In genomic region chr8:4186151-4186550, GRCm38 (mm10) we compare ENCODE assay signal across 26 mouse cellular contexts. TPM values are rescaled to one million over a fixed set of nuclear protein-coding genes. Genes with fewer than 3 reads are reported as not detected.
DNase-seq lines count a peak whose midpoint lies in the region; ATAC-seq and TF ChIP-seq lines count a peak whose summit lies in the region.
"Had no signal": no experiment of that assay in that cellular context is flagged by ENCODE, and none has a peak within 500 bp of the region (broad histone marks: within the 10 kb centered on the region; RNA-seq: fewer than 3 reads in every experiment).

No protein-coding gene starts in this region.

- H3K4me3 ChIP-seq in liver, embryonic 12.5 days: no peak overlapping the region
- no peak overlapping the region for H3K4me3 ChIP-seq in liver, embryonic 15.5 days (replicated peaks)
- H3K4me3 ChIP-seq in liver, postnatal 0 days (ENCODE audit: low read depth, low read length): no peak overlapping the region
- H3K4me3 ChIP-seq: embryonic facial prominence, embryonic 10.5 days; embryonic facial prominence, embryonic 12.5 days; forebrain, embryonic 13.5 days had no signal

- H3K9me3 ChIP-seq in liver, embryonic 12.5 days (replicated peaks): no peaks in the 10 kb centered on the region
- H3K9me3 ChIP-seq in liver, embryonic 15.5 days (replicated peaks): no peaks in the 10 kb centered on the region
- H3K9me3 ChIP-seq in liver, postnatal 0 days (ENCODE audit: low read length): no peaks in the 10 kb centered on the region
- H3K9me3 ChIP-seq: embryonic facial prominence, embryonic 10.5 days; embryonic facial prominence, embryonic 12.5 days; forebrain, embryonic 13.5 days had no signal

- no peak for TF ChIP-seq CTCF in liver, postnatal 0 days (IDR thresholded peaks at IDR 0.05; ENCODE audit: low read depth)

- H3K4me2 ChIP-seq in liver, embryonic 12.5 days: no peak overlapping the region
- no peak overlapping the region for H3K4me2 ChIP-seq in liver, embryonic 15.5 days
- H3K4me2 ChIP-seq in liver, postnatal 0 days (ENCODE audit: low read depth, low read length): no peak overlapping the region
- H3K4me2 ChIP-seq: embryonic facial prominence, embryonic 12.5 days; forebrain, embryonic 13.5 days had no signal

- peak; percentile 9; the same call in 1 of the 2 replicates for TF ChIP-seq EP300 in liver, postnatal 0 days (IDR thresholded peaks at IDR 0.05; ENCODE audit: low read depth)

- H3K36me3 ChIP-seq in liver, embryonic 12.5 days: peaks cover 8% of the 10 kb centered on the region; the same call in 1 of the 2 replicates
- H3K36me3 ChIP-seq in liver, embryonic 15.5 days (replicated peaks): 0 out of 2 replicates have a peak, but pooled peaks cover 3% of the 10 kb centered on the region
- 0 out of 2 replicates have a peak, but pooled peaks cover 3% of the 10 kb centered on the region for H3K36me3 ChIP-seq in liver, postnatal 0 days (replicated peaks; ENCODE audit: insufficient read depth, low read length)

- H3K4me1 ChIP-seq in liver, embryonic 12.5 days: peaks cover 26% of the 10 kb centered on the region
- peaks cover 40% of the 10 kb centered on the region for H3K4me1 ChIP-seq in liver, embryonic 15.5 days (replicated peaks)
- peaks cover 16% of the 10 kb centered on the region for H3K4me1 ChIP-seq in liver, postnatal 0 days (ENCODE audit: insufficient read depth)
- H3K4me1 ChIP-seq: embryonic facial prominence, embryonic 10.5 days; embryonic facial prominence, embryonic 12.5 days; forebrain, embryonic 13.5 days had no signal

- ATAC-seq in liver, embryonic 12.5 days: no peak
- ATAC-seq in liver, embryonic 15.5 days (ENCODE audit: insufficient read depth): peak; percentile 36
- ATAC-seq in liver, postnatal 0 days: peak; percentile 83
- ATAC-seq: forebrain, embryonic 13.5 days; forebrain, embryonic 16.5 days had no signal

- peak; percentile 29 for DNase-seq in testis, postnatal 14 days (ENCODE audit: low spot score)
- DNase-seq in testis, postnatal 10 days (ENCODE audit: low spot score): no peak
- no peak for DNase-seq in liver, postnatal 0 days
- no peak for DNase-seq in thymus, postnatal 4 days
- DNase-seq in ovary, postnatal 36 days (ENCODE audit: low spot score): no peak
- DNase-seq in cerebellum, postnatal 4 days (ENCODE audit: low spot score in 2 of 2): no peak
- DNase-seq: adrenal gland, adult 2 months; adrenal gland, postnatal 10 days; adrenal gland, postnatal 25 days; cerebellum, adult 11 months; cerebellum, adult 18-20 months; cerebellum, adult 8-10 months; cerebellum, adult 9-11 months; cerebellum, postnatal 14 days; cerebellum, postnatal 36 days had no signal

- H3K27me3 ChIP-seq in liver, embryonic 12.5 days (replicated peaks): no peaks in the 10 kb centered on the region
- H3K27me3 ChIP-seq in liver, embryonic 15.5 days: no peaks in the 10 kb centered on the region
- H3K27me3 ChIP-seq in liver, postnatal 0 days (ENCODE audit: insufficient read depth, low read length): no peaks in the 10 kb centered on the region
- H3K27me3 ChIP-seq: embryonic facial prominence, embryonic 12.5 days; forebrain, embryonic 13.5 days had no signal

- peak overlapping the region; percentile 22; the same call in 1 of the 2 replicates for H3K27ac ChIP-seq in liver, embryonic 12.5 days
- peak overlapping the region; percentile 53; the same call in 1 of the 2 replicates for H3K27ac ChIP-seq in liver, embryonic 15.5 days (replicated peaks)
- peak overlapping the region; percentile 58 for H3K27ac ChIP-seq in liver, postnatal 0 days (ENCODE audit: low read depth)
- H3K27ac ChIP-seq: embryonic facial prominence, embryonic 10.5 days; embryonic facial prominence, embryonic 12.5 days; forebrain, embryonic 13.5 days had no signal

- WGBS in liver, embryonic 12.5 days (ENCODE audit: insufficient replicate concordance): 79% methylated on average over 2 of the region's 2 CpGs
- whole genome bisulfite sequencing in liver, embryonic 15.5 days (ENCODE audit: insufficient replicate concordance): 85% methylated on average over 2 of the region's 2 CpGs
- 66% methylated on average over 2 of the region's 2 CpGs for WGBS in liver, postnatal 0 days (ENCODE audit: insufficient replicate concordance)

- no peak overlapping the region for H3K9ac ChIP-seq in liver, embryonic 12.5 days
- no peak overlapping the region for H3K9ac ChIP-seq in liver, embryonic 15.5 days
- no peak overlapping the region for H3K9ac ChIP-seq in liver, postnatal 0 days (replicated peaks)
- H3K9ac ChIP-seq: embryonic facial prominence, embryonic 12.5 days; forebrain, embryonic 13.5 days had no signal

RNA-seq across cellular contexts. Expression of gene Evi5l, which starts 19.8 kb away (rescaled TPM):
- polyA plus RNA-seq in liver, embryonic 12.5 days (2016; fragmentation: Nextera tagmentation; extraction: Ambion mirVana): 8.0 and 8.6 TPM in 2 replicates
- 4.9 and 6.0 TPM in 2 replicates for polyA plus RNA-seq in liver, embryonic 15.5 days (2015; fragmentation: Nextera tagmentation; extraction: Ambion mirVana)
- 2.8 and 3.8 TPM in 2 replicates for polyA plus RNA-seq in liver, postnatal 0 days (2015; fragmentation: Nextera tagmentation; extraction: Ambion mirVana)

RNA-seq across cellular contexts. Expression of gene Prr36, which starts 31.1 kb away (rescaled TPM):
- 0.25 and 0.43 TPM in 2 replicates for polyA plus RNA-seq in liver, embryonic 12.5 days (2016; fragmentation: Nextera tagmentation; extraction: Ambion mirVana)
- polyA plus RNA-seq in liver, embryonic 15.5 days (2015; fragmentation: Nextera tagmentation; extraction: Ambion mirVana): 0.36 and 0.37 TPM in 2 replicates
- polyA plus RNA-seq in liver, postnatal 0 days (2015; fragmentation: Nextera tagmentation; extraction: Ambion mirVana): 0.12 and 0.15 TPM in 2 replicates

RNA-seq across cellular contexts. Expression of gene Lrrc8e, which starts 40.5 kb away (rescaled TPM):
- 0.18 and 0.37 TPM in 2 replicates for polyA plus RNA-seq in liver, embryonic 12.5 days (2016; fragmentation: Nextera tagmentation; extraction: Ambion mirVana)
- 0.22 and 0.32 TPM in 2 replicates for polyA plus RNA-seq in liver, embryonic 15.5 days (2015; fragmentation: Nextera tagmentation; extraction: Ambion mirVana)
- polyA plus RNA-seq in liver, postnatal 0 days (2015; fragmentation: Nextera tagmentation; extraction: Ambion mirVana): 0.11 and 0.13 TPM in 2 replicates
- polyA plus RNA-seq: brain, embryonic 14.5 days; cortical plate, adult 2 months had no signal

RNA-seq across cellular contexts. Expression of gene Cd209g, which starts 52.3 kb away (rescaled TPM):
- not detected in 2 replicates for polyA plus RNA-seq in liver, embryonic 12.5 days (2016; fragmentation: Nextera tagmentation; extraction: Ambion mirVana)
- 0.10 TPM in 1 of 2 replicates, not detected in the other for polyA plus RNA-seq in liver, embryonic 15.5 days (2015; fragmentation: Nextera tagmentation; extraction: Ambion mirVana)
- 0.13 TPM in 1 of 2 replicates, not detected in the other for polyA plus RNA-seq in liver, postnatal 0 days (2015; fragmentation: Nextera tagmentation; extraction: Ambion mirVana)
- polyA plus RNA-seq: brain, embryonic 14.5 days; C2C12; embryonic facial prominence, embryonic 10.5 days; embryonic facial prominence, embryonic 12.5 days; embryonic facial prominence, embryonic 14.5 days; forebrain, embryonic 11.5 days; forebrain, embryonic 13.5 days; forebrain, embryonic 16.5 days had no signal

RNA-seq across cellular contexts. Expression of gene Map2k7, which starts 52.4 kb away (rescaled TPM):
- polyA plus RNA-seq in liver, embryonic 12.5 days (2016; fragmentation: Nextera tagmentation; extraction: Ambion mirVana): 18.0 and 21.1 TPM in 2 replicates
- 10.4 and 11.1 TPM in 2 replicates for polyA plus RNA-seq in liver, embryonic 15.5 days (2015; fragmentation: Nextera tagmentation; extraction: Ambion mirVana)
- 10.5 and 10.7 TPM in 2 replicates for polyA plus RNA-seq in liver, postnatal 0 days (2015; fragmentation: Nextera tagmentation; extraction: Ambion mirVana)
